Mouse (Mus musculus): ENCODE measurements around the gene Olfr713. TPM values are rescaled to one million over a fixed set of nuclear protein-coding genes. Genes with fewer than 3 reads are reported as not detected.

Gene Olfr713
- polyA plus RNA-seq (2012; rRNA removed): not detected in 2 replicates

DNA sequence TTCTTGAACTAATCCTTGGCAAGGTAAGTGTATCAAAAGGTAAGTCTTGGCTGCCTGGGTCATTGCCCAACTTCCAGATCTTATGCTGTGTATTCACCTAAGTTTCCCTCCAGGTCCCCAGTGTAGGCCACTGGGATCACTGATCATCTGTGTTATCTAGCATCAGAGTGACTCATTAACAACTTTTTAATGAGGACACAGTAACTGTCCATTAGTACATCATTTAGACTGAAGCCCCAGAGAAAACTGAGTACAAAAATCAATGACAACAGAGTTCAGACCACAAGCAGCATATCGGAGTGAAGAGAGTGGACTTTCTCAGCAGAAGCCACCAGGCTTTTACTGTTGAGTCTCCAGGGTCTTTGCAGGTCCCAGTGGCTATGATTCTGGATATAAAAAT, at the start of gene Olfr713:
Gene Olfr713 (plus strand): TSS at position 301 of the 400 bp plus-strand sequence.
- Histone ChIP-seq H3K4me3 (ENCODE audit: insufficient read depth, low read depth, low read length) (no peak within 1 kb of the TSS), H3K36me3 (ENCODE audit: control insufficient read depth, insufficient read depth, low read length) (no peaks in the 10 kb centered on the region), H3K27ac (ENCODE audit: insufficient read depth, low read depth, low read length) (no peak within 1 kb of the TSS), H3K4me1 (ENCODE audit: control insufficient read depth, insufficient read depth, low read length) (no peaks in the 10 kb centered on the region), H3K27me3 (replicated peaks; ENCODE audit: control insufficient read depth, insufficient read depth, low read length) (no peaks in the 10 kb centered on the region; the same call in 1 of the 2 replicates)
- 97% methylated on average over 1 of the region's 1 CpGs for WGBS
- DNase-seq: no peak
- no peak for TF ChIP-seq POLR2A (IDR thresholded peaks at IDR 0.05; ENCODE audit: low read depth, low read length)

- WGBS: 92% methylated on average over 3 of the region's 3 CpGs
- Histone ChIP-seq H3K36me3 (ENCODE audit: control insufficient read depth, insufficient read depth, low read length) (no peaks in the 10 kb centered on the region), H3K27me3 (replicated peaks; ENCODE audit: control insufficient read depth, insufficient read depth, low read length) (no peaks in the 10 kb centered on the region), H3K4me1 (ENCODE audit: control insufficient read depth, insufficient read depth, low read length) (no peaks in the 10 kb centered on the region), H3K4me3 (ENCODE audit: insufficient read depth, low read depth, low read length) (no peak overlapping the region), H3K27ac (ENCODE audit: insufficient read depth, low read depth, low read length) (no peak overlapping the region)
- DNase-seq: no peak
- no peak for TF ChIP-seq POLR2A (IDR thresholded peaks at IDR 0.05; ENCODE audit: low read depth, low read length)
- no peak for TF ChIP-seq CTCF (conservative IDR thresholded peaks at IDR 0.05; ENCODE audit: insufficient read depth, insufficient read length, low read depth, low read length)
Observed at GRCm38 (mm10) chr7:106985236-106985635, 45.7 kb upstream of the Olfr713 start.

GRCm38 (mm10) chr7:107000798-107001197, 30.2 kb upstream of the Olfr713 start:
- no peaks in the 10 kb centered on the region for H3K4me1 ChIP-seq (ENCODE audit: control insufficient read depth, insufficient read depth, low read length)
- TF ChIP-seq CTCF (conservative IDR thresholded peaks at IDR 0.05; ENCODE audit: insufficient read depth, insufficient read length, low read depth, low read length) (no peak), POLR2A (IDR thresholded peaks at IDR 0.05; ENCODE audit: low read depth, low read length) (no peak)
- no peak for DNase-seq
- H3K27me3 ChIP-seq (replicated peaks; ENCODE audit: control insufficient read depth, insufficient read depth, low read length): no peaks in the 10 kb centered on the region
- H3K36me3 ChIP-seq (ENCODE audit: control insufficient read depth, insufficient read depth, low read length): no peaks in the 10 kb centered on the region
- H3K27ac ChIP-seq (ENCODE audit: insufficient read depth, low read depth, low read length): no peak overlapping the region
- WGBS: 86% methylated on average over 7 of the region's 7 CpGs
- no peak overlapping the region for H3K4me3 ChIP-seq (ENCODE audit: insufficient read depth, low read depth, low read length)

- Histone ChIP-seq H3K27me3 (replicated peaks; ENCODE audit: control insufficient read depth, insufficient read depth, low read length) (no peaks in the 10 kb centered on the region), H3K36me3 (ENCODE audit: control insufficient read depth, insufficient read depth, low read length) (no peaks in the 10 kb centered on the region), H3K4me3 (ENCODE audit: insufficient read depth, low read depth, low read length) (no peak overlapping the region), H3K4me1 (ENCODE audit: control insufficient read depth, insufficient read depth, low read length) (no peaks in the 10 kb centered on the region), H3K27ac (ENCODE audit: insufficient read depth, low read depth, low read length) (no peak overlapping the region)
- TF ChIP-seq POLR2A (IDR thresholded peaks at IDR 0.05; ENCODE audit: low read depth, low read length) (no peak), CTCF (conservative IDR thresholded peaks at IDR 0.05; ENCODE audit: insufficient read depth, insufficient read length, low read depth, low read length) (no peak)
- no peak for DNase-seq
- 56% methylated on average over 3 of the region's 3 CpGs for WGBS
Observed at GRCm38 (mm10) chr7:107004169-107004568, 26.8 kb upstream of the Olfr713 start.

- 29% methylated on average over 1 of the region's 1 CpGs for WGBS
- no peak for DNase-seq
- H3K4me1 ChIP-seq (ENCODE audit: control insufficient read depth, insufficient read depth, low read length): no peaks in the 10 kb centered on the region
- H3K4me3 ChIP-seq (ENCODE audit: insufficient read depth, low read depth, low read length): no peak within 1 kb of the TSS
- H3K27ac ChIP-seq (ENCODE audit: insufficient read depth, low read depth, low read length): no peak within 1 kb of the TSS
- TF ChIP-seq POLR2A (IDR thresholded peaks at IDR 0.05; ENCODE audit: low read depth, low read length) (no peak), CTCF (conservative IDR thresholded peaks at IDR 0.05; ENCODE audit: insufficient read depth, insufficient read length, low read depth, low read length) (no peak)
- no peaks in the 10 kb centered on the region for H3K36me3 ChIP-seq (ENCODE audit: control insufficient read depth, insufficient read depth, low read length)
- H3K27me3 ChIP-seq (replicated peaks; ENCODE audit: control insufficient read depth, insufficient read depth, low read length): no peaks in the 10 kb centered on the region
Observed at GRCm38 (mm10) chr7:107005972-107006371, 25.0 kb upstream of the Olfr713 start, which contains the start of gene Olfr2. Gene Olfr2 (minus strand): TSS chr7:107006072.

DNA sequence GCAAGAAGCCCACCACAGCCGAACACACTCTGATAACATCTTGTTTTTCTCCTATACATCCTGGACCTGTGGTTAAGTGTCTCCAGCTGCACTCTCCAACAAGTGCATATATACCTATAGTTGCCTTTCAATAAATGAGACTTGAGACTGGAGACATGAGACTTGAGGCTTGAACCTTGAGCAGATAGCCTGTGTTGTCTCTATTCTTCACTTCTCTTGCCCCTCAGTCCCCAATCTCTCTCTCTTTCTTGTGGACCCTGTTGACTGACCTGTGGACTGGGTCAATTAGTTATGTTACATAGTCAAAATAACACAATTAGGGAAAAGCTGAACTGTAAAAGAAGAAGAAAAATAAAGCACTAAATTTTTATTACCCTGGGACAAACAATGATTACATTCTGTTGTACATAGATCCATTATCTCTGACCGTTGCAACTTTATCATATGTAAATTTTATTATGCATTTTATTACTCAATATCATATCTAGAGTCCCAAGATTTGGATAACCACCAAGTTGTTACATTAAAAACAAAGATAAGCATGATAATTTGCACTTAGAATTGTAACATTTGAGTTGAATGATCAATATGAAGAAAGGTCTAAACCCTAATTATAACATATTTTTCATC, 9.1 kb downstream of the Olfr713 start:
- no peak for TF ChIP-seq POLR2A (IDR thresholded peaks at IDR 0.05; ENCODE audit: low read depth, low read length)
- TF ChIP-seq CTCF (conservative IDR thresholded peaks at IDR 0.05; ENCODE audit: insufficient read depth, insufficient read length, low read depth, low read length): no peak
- Histone ChIP-seq H3K27me3 (replicated peaks; ENCODE audit: control insufficient read depth, insufficient read depth, low read length) (no peaks in the 10 kb centered on the region; the same call in 1 of the 2 replicates), H3K27ac (ENCODE audit: insufficient read depth, low read depth, low read length) (no peak overlapping the region), H3K4me1 (ENCODE audit: control insufficient read depth, insufficient read depth, low read length) (no peaks in the 10 kb centered on the region), H3K4me3 (ENCODE audit: insufficient read depth, low read depth, low read length) (no peak overlapping the region), H3K36me3 (ENCODE audit: control insufficient read depth, insufficient read depth, low read length) (no peaks in the 10 kb centered on the region)
- WGBS: 54% methylated on average over 2 of the region's 2 CpGs
- DNase-seq: no peak

DNA sequence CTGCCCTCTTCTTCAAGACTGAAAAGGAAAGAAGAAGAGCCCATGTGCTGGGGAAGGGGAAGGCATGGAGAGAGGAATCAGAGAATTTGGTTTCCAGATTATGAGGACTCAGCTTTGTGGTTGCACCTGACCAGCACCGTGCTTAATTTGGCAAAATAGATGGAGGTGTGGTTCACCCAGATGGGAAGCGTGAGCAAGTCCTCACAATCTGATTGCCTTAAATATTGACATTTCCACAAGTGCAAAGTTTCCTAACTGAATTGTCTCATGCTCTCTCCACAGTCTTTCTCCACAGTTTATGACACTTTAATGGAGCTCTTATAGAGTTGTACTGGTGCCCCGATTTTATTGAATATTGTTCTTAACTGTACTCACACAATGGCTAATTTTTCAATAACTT, 12.2 kb downstream of the Olfr713 start:
- WGBS: 85% methylated on average over 3 of the region's 3 CpGs
- no peaks in the 10 kb centered on the region for H3K36me3 ChIP-seq (ENCODE audit: control insufficient read depth, insufficient read depth, low read length)
- no peak overlapping the region for H3K27ac ChIP-seq (ENCODE audit: insufficient read depth, low read depth, low read length)
- no peak overlapping the region for H3K4me3 ChIP-seq (ENCODE audit: insufficient read depth, low read depth, low read length)
- no peak for DNase-seq
- TF ChIP-seq POLR2A (IDR thresholded peaks at IDR 0.05; ENCODE audit: low read depth, low read length): no peak
- no peak for TF ChIP-seq CTCF (conservative IDR thresholded peaks at IDR 0.05; ENCODE audit: insufficient read depth, insufficient read length, low read depth, low read length)
- H3K4me1 ChIP-seq (ENCODE audit: control insufficient read depth, insufficient read depth, low read length): no peaks in the 10 kb centered on the region
- no peaks in the 10 kb centered on the region; the same call in 1 of the 2 replicates for H3K27me3 ChIP-seq (replicated peaks; ENCODE audit: control insufficient read depth, insufficient read depth, low read length)

All from kidney, adult 2 months (tissue).